Mouse (Mus musculus) liver, adult 2 months (tissue): ENCODE data around the gene Dvl1.

Experiments
- CTCF ChIP-seq: fragments of 200-500 bp; IDR thresholded peaks from 2 replicates; pipeline ENCODE4 v1.5.1; 2011; ENCODE audit warnings: low read depth, low read length, control low read depth
- POLR2A ChIP-seq: fragments of 200-500 bp; IDR thresholded peaks from 2 replicates; pipeline ENCODE4 v1.6.1; 2011; ENCODE audit warnings: low read length, control low read depth; ENCODE audit not compliant: insufficient read depth; ENCODE audit errors: extremely low read depth

DNA sequence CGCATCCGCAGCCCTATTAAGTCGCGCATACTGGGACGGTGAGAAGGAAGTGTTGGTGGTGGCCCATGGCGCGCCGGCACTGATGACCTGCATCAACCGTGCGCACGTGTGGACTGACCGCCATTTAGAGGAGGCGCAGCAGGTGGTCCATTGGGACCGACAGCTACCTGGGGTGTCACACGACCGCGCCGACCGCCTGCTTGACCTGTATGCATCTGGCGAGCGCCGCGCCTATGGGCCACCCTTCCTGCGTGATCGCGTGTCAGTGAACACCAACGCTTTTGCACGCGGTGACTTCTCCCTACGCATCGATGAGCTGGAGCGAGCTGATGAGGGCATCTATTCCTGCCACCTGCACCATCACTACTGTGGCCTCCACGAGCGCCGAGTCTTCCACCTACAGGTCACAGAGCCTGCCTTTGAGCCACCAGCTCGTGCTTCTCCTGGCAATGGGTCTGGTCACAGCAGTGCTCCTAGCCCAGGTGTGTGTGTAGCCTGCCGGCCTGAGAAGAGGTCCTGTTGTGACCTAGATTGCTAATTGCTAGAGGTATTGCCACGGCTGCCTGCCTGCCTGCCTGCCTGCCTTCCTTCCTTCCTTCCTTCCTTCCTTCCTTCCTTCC, 5.4 kb upstream of the Dvl1 start:
- TF ChIP-seq CTCF (no peak), POLR2A (no peak)
